Mouse (Mus musculus) bone marrow, adult 2 months (tissue): ENCODE results near the gene Elovl5. TPM values are rescaled to one million over a fixed set of nuclear protein-coding genes. Genes with fewer than 3 reads are reported as not detected.

Experiments used
- H3K27ac ChIP-seq: fragments of 200-500 bp; 2 replicates; pipeline ENCODE4 v1.5.1; 2012; ENCODE audit warnings: low read depth, mild to moderate bottlenecking, control low read depth, inconsistent platforms, low read length; ENCODE audit not compliant: control insufficient read depth, poor library complexity, insufficient read depth
- H3K4me1 ChIP-seq: fragments of 200-500 bp; 2 replicates; pipeline ENCODE4 v1.6.1; 2011; ENCODE audit warnings: low read length; ENCODE audit not compliant: control insufficient read depth, insufficient read depth
- H3K4me3 ChIP-seq: fragments of 200-500 bp; replicated peaks from 2 replicates; pipeline ENCODE3; 2011; ENCODE audit warnings: mild to moderate bottlenecking, low read depth, low read length, control low read depth; ENCODE audit not compliant: control insufficient read depth
- CTCF ChIP-seq: fragments of 200-500 bp; IDR thresholded peaks from 2 replicates; pipeline ENCODE4 v1.5.1; 2011; ENCODE audit warnings: low read length, control low read depth; ENCODE audit not compliant: control insufficient read depth, insufficient read depth
- POLR2A ChIP-seq: fragments of 200-500 bp; IDR thresholded peaks from 2 replicates; pipeline ENCODE4 v1.6.1; 2011; ENCODE audit warnings: low read depth, mild to moderate bottlenecking, control low read depth, low read length, borderline replicate concordance; ENCODE audit not compliant: control insufficient read depth
- WGBS: fragments of 180-500 bp; shearing (Covaris S2); methylation state at CpG from one replicate; pipeline ENCODE4 v1.1.7; 2018; 5-methylcytosine and 5-hydroxymethylcytosine counted together
- polyA plus RNA-seq: library from polyadenylated mRNA; stranded (reverse); fragments of >200 nt; gene quantifications from 2 replicates; pipeline ENCODE4 v1.2.4, GENCODE M21; 2011; ENCODE audit warnings: low replicate concordance; ENCODE audit not compliant: missing spikeins, insufficient read depth, insufficient read length

The Elovl5 gene
- polyA plus RNA-seq, 1 experiment = 13.7 TPM

DNA sequence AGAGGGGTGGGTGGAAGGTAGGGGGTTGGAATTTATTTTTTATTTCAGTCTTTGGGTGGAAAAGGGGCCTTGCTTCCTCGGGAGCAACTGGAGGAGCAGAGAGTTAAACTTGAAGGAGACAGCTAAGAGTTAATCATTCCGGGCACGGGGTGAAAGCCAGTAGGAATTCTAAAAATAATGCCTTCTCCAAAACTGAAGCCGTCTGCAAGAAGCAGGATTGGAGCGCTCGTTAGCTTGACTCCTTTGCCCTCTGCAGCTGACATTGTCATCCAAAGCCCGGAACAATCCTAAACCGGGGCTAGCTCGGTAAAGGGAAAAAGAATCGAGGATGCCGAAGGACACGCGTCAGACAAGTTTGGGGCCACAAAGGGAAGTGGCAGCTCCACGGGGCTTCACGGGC is 99.1 kb downstream of the Elovl5 start:
- 75% methylated on average over 15 of the region's 15 CpGs for WGBS
- no peak overlapping the region for H3K4me3 ChIP-seq
- TF ChIP-seq CTCF (no peak), POLR2A (no peak)
- no peaks in the 10 kb centered on the region for H3K4me1 ChIP-seq
- no peak overlapping the region for H3K27ac ChIP-seq

DNA sequence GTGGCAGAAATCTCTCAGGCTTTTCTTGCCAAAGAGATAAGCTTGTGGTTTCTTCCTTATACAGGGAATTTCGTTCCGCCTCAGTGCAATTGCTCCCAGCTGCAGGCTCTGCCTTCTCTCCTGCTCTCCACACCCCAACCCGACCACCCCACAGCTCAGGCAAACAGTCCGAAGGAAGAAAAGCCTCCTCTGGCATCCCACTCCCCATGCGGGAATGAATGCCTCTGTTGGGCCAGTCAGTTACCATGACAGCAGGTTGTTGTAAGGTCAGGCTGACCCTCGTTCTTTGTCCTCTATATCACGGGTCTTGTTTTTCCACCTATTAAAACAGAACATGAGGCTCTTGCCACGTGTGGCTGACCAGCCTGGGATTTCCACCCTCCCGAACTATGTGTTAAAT is 104.1 kb downstream of the Elovl5 start:
- TF ChIP-seq CTCF (no peak), POLR2A (no peak)
- no peak overlapping the region for H3K27ac ChIP-seq
- WGBS = 68% methylated on average over 9 of the region's 9 CpGs
- no peak overlapping the region for H3K4me3 ChIP-seq
- H3K4me1 ChIP-seq = no peaks in the 10 kb centered on the region; the same call in 1 of the 2 replicates

DNA sequence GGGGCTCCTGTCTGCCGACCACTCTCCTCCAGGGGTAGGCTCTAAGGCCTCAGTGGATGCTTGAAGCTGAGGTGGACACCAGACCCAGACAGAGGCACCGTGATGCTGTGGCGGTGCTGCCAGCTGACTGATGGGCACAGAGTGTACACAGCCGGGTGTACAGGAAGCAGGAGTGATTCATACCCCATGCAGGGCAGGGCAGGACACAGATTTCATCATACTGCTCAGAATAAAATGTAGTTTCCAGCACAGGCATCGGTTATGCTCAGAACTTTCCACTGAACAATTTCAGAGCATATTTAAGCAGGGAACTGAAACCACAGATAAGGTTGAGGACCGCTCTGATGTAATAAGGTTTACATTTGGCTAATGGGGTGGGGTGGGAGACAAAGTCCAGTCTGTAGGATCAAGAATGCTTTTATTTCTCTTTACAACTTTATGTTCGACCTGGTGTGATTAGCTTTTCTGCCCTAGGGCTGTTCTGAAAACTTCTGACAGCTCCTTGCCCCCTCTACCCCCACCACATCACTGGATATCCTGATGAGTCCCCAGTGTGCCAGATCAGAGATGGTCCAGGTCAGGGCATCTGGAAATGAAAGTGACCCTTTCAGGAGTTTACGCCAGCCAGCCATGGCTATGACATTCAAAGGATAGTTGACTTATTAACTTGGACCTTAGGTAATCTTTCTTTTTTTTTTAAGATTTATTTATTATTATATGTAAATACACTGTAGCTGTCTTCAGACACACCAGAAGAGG is 105.2 kb downstream of the Elovl5 start:
- TF ChIP-seq CTCF (no peak; the same call in 1 of the 2 replicates), POLR2A (no peak)
- no peak overlapping the region for H3K4me3 ChIP-seq
- 0 out of 2 replicates have a peak overlapping the region, but pooled peaks have one; percentile 29 for H3K27ac ChIP-seq
- no peaks in the 10 kb centered on the region; the same call in 1 of the 2 replicates for H3K4me1 ChIP-seq
- WGBS = 36% methylated on average over 8 of the region's 8 CpGs

DNA sequence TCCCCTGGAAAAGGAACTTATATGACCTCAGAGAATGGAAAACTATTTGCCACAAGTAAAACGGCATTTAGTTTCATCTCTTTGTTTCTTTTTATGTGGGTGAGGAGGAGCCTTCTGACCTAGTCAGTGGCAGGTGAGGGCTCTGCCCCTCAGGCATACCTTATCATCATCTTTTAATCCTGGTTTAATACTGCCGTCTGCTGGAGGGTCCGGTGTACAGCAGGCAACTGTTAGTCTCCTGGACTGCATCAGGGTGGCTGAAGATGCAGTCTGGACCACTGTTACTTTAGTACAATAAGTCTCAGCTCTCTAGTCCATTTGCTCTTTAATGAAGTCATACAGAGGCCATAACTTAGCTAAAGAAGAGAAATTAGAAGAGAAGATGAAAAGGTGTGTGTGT is 107.7 kb downstream of the Elovl5 start:
- no peak for TF ChIP-seq POLR2A
- peak; percentile 60 for TF ChIP-seq CTCF
- Histone ChIP-seq H3K4me1 (no peaks in the 10 kb centered on the region; the same call in 1 of the 2 replicates), H3K27ac (no peak overlapping the region), H3K4me3 (no peak overlapping the region)
- WGBS = 14% methylated on average over 3 of the region's 3 CpGs

GRCm38 (mm10) chr9:78027099-78027498 is 109.9 kb downstream of the Elovl5 start:
- TF ChIP-seq POLR2A (no peak), CTCF (no peak)
- no peak overlapping the region for H3K4me3 ChIP-seq
- no peaks in the 10 kb centered on the region; the same call in 1 of the 2 replicates for H3K4me1 ChIP-seq
- WGBS = 65% methylated on average over 3 of the region's 3 CpGs
- no peak overlapping the region for H3K27ac ChIP-seq

GRCm38 (mm10) chr9:78030835-78031456 is 113.8 kb downstream of the Elovl5 start:
- TF ChIP-seq CTCF = no peak
- TF ChIP-seq POLR2A = no peak
- H3K4me1 ChIP-seq = no peaks in the 10 kb centered on the region
- 79% methylated on average over 10 of the region's 10 CpGs for WGBS
- H3K4me3 ChIP-seq = no peak overlapping the region
- H3K27ac ChIP-seq = no peak overlapping the region

GRCm38 (mm10) chr9:78032930-78033329 is 115.8 kb downstream of the Elovl5 start:
- Histone ChIP-seq H3K27ac (no peak overlapping the region), H3K4me1 (no peaks in the 10 kb centered on the region), H3K4me3 (no peak overlapping the region)
- TF ChIP-seq POLR2A (no peak), CTCF (no peak)
- WGBS = 83% methylated on average over 4 of the region's 4 CpGs

Other genes with a start within 250 kb of the Elovl5 start
- gene Gclc, start 162.8 kb upstream of the Elovl5 start, polyA plus RNA-seq = 39.7 and 42.6 TPM in 2 replicates
- not detected in 2 replicates for gene Gcm1, start 134.6 kb downstream of the Elovl5 start, polyA plus RNA-seq
- gene Fbxo9, start 191.7 kb downstream of the Elovl5 start, polyA plus RNA-seq = 66.8 and 99.1 TPM in 2 replicates
- gene Ick, start 191.8 kb downstream of the Elovl5 start, polyA plus RNA-seq = 4.4 and 6.5 TPM in 2 replicates